Comparison of ENCODE assay signal across 28 mouse cellular contexts in genomic region chr2:120262876-120263275, GRCm38 (mm10). TPM values are rescaled to one million over a fixed set of nuclear protein-coding genes. Genes with fewer than 3 reads are reported as not detected.
DNase-seq lines count a peak whose midpoint lies in the region; TF ChIP-seq lines count a peak whose summit lies in the region.
"Had no signal": no experiment of that assay in that cellular context is flagged by ENCODE, and none has a peak within 500 bp of the region (broad histone marks: within the 10 kb centered on the region; RNA-seq: fewer than 3 reads in every experiment).

No protein-coding gene starts in this region.

- peak overlapping the region; percentile 51; the same call in 1 of the 2 replicates for H3K27ac ChIP-seq in layer of hippocampus, adult 2 months
- H3K27ac ChIP-seq: embryonic facial prominence, embryonic 10.5 days; embryonic facial prominence, embryonic 13.5 days; forebrain, embryonic 12.5 days; forebrain, embryonic 15.5 days; heart, embryonic 15.5 days; hindbrain, embryonic 10.5 days; hindbrain, embryonic 13.5 days; intestine, embryonic 15.5 days had no signal

- no peak for TF ChIP-seq CTCF in layer of hippocampus, adult 2 months (conservative IDR thresholded peaks at IDR 0.05)

- H3K4me3 ChIP-seq in layer of hippocampus, adult 2 months = no peak overlapping the region
- H3K4me3 ChIP-seq: embryonic facial prominence, embryonic 10.5 days; embryonic facial prominence, embryonic 13.5 days; erythroblast, embryonic 14.5 days; forebrain, embryonic 12.5 days; forebrain, embryonic 15.5 days; heart, embryonic 12.5 days; heart, embryonic 15.5 days; hindbrain, embryonic 10.5 days; hindbrain, embryonic 13.5 days; intestine, embryonic 15.5 days had no signal

- peak; percentile 58 for DNase-seq in cerebellum, adult 11-12 months
- no peak for DNase-seq in cerebellum, adult 8-10 months
- no peak for DNase-seq in layer of hippocampus, adult 2 months (ENCODE audit: low spot score in 2 of 2)
- DNase-seq in layer of hippocampus, adult 9-10 months (ENCODE audit: low spot score) = no peak
- peak; percentile 46 for DNase-seq in brain, adult 2 months (ENCODE audit: low read depth, low spot score)
- DNase-seq in thymus, adult 18-20 months = no peak
- DNase-seq: adrenal gland, adult 8-10 months; adrenal gland, postnatal 25 days; B cell, adult 2 months; cerebellum, postnatal 14 days; embryo, embryonic 11 days; gastrocnemius, postnatal 25 days; heart, adult 18-20 months; heart, postnatal 10 days; heart, postnatal 36 days; kidney, adult 11 months had no signal

RNA-seq across cellular contexts. Expression of gene Pla2g4e, which starts 17.7 kb away (rescaled TPM):
- total RNA-seq in layer of hippocampus, adult 2 months (2021) = 10 to 100 TPM; 11.9 to 12.1 TPM
- total RNA-seq: MEL had no signal

RNA-seq across cellular contexts. Expression of gene Pla2g4d, which starts 26.1 kb away (rescaled TPM):
- total RNA-seq in layer of hippocampus, adult 2 months (2021) = not detected
- total RNA-seq: gastrocnemius, adult 8-10 months; gastrocnemius, postnatal 25 days; heart, adult 18-20 months; heart, postnatal 10 days; heart, postnatal 36 days; MEL had no signal

RNA-seq across cellular contexts. Expression of gene Pla2g4f, which starts 51.1 kb away (rescaled TPM):
- total RNA-seq in layer of hippocampus, adult 2 months (2021) = not detected
- total RNA-seq: adrenal gland, adult 8-10 months; adrenal gland, postnatal 25 days; gastrocnemius, adult 8-10 months; gastrocnemius, postnatal 25 days; heart, postnatal 10 days; heart, postnatal 36 days; MEL had no signal

Comparison
In these comparisons a context has a peak if more than half of its experiments do, and no peak if none do; other contexts are left out.
1. DNase-seq: peak in cerebellum, adult 11-12 months (single experiment) and brain, adult 2 months (single experiment); none in cerebellum, adult 8-10 months (single experiment), layer of hippocampus, adult 2 months (0 of 2), layer of hippocampus, adult 9-10 months (single experiment) and thymus, adult 18-20 months (0 of 2).